Mouse (Mus musculus) liver, embryonic 11.5 days (tissue): ENCODE results near the gene Dhps. TPM values are rescaled to one million over a fixed set of nuclear protein-coding genes. Genes with fewer than 3 reads are reported as not detected.

Experiments used
- ATAC-seq: fragments of 200-750 bp; cut with Nextera tagmentation; replicated peaks from 2 replicates; pipeline ENCODE4 v1.8.0; 2017; ENCODE audit warnings: moderate number of reproducible peaks, mild to moderate bottlenecking, moderate TSS enrichment, moderate library complexity; ENCODE audit not compliant: low FRiP score
- DNase-seq: peaks from one replicate; pipeline ENCODE4 v3.0.0-alpha.2; 2017; ENCODE audit warnings: low spot score
- H3K27ac ChIP-seq: fragments of 300-500 bp; sonication (generic); 2 replicates; pipeline ENCODE4 v1.5.1; 2014; ENCODE audit warnings: mild to moderate bottlenecking, low read depth, low read length, control low read depth
- H3K27me3 ChIP-seq: fragments of 300-500 bp; sonication (generic); replicated peaks from 2 replicates; pipeline ENCODE4 v1.6.1; 2014; ENCODE audit warnings: low read length, mixed read lengths; ENCODE audit not compliant: control insufficient read depth, insufficient read depth
- H3K36me3 ChIP-seq: fragments of 300-500 bp; sonication (generic); 2 replicates; pipeline ENCODE4 v1.6.1; 2014; ENCODE audit warnings: mild to moderate bottlenecking, low read length, moderate library complexity, mixed read lengths; ENCODE audit not compliant: control insufficient read depth, insufficient read depth
- H3K4me1 ChIP-seq: fragments of 300-500 bp; sonication (generic); replicated peaks from 2 replicates; pipeline ENCODE4 v1.6.1; 2014; ENCODE audit warnings: low read length, mixed read lengths; ENCODE audit not compliant: control insufficient read depth, insufficient read depth
- H3K4me2 ChIP-seq: fragments of 300-500 bp; sonication (generic); 2 replicates; pipeline ENCODE4 v1.6.1; 2014; ENCODE audit warnings: mild to moderate bottlenecking, control low read depth, moderate library complexity
- H3K4me3 ChIP-seq: fragments of 300-500 bp; sonication (generic); 2 replicates; pipeline ENCODE4 v1.5.1; 2014; ENCODE audit warnings: low read depth, low read length, control low read depth
- H3K9ac ChIP-seq: fragments of 300-500 bp; sonication (generic); 2 replicates; pipeline ENCODE4 v1.6.1; 2014; ENCODE audit warnings: low read depth, low read length, control low read depth
- H3K9me3 ChIP-seq: fragments of 300-500 bp; sonication (generic); 2 replicates; pipeline ENCODE4 v1.6.1; 2016; ENCODE audit warnings: low read length, inconsistent platforms, mixed read lengths; ENCODE audit not compliant: control insufficient read depth
- WGBS: fragments of 180-500 bp; shearing (Covaris S2); extraction: QIAGEN DNeasy Blood & Tissue Kit; methylation state at CpG from one replicate; pipeline ENCODE4 v1.1.7; 2014; 5-methylcytosine and 5-hydroxymethylcytosine counted together
- polyA plus RNA-seq: library from polyadenylated mRNA; unstranded; fragments of >200 nt; fragmentation: Nextera tagmentation; extraction: Ambion mirVana; gene quantifications from 2 replicates; pipeline ENCODE4 v1.2.1, GENCODE M21; 2014

The Dhps gene
- polyA plus RNA-seq, 1 experiment from 2014 or later: 72.5 TPM

GRCm38 (mm10) chr8:85091526-85092090 is 20.1 kb downstream of the Dhps start:
- Histone ChIP-seq H3K27ac (no peak overlapping the region), H3K4me1 (no peaks in the 10 kb centered on the region), H3K4me3 (no peak overlapping the region), H3K27me3 (no peaks in the 10 kb centered on the region), H3K9ac (no peak overlapping the region), H3K9me3 (no peaks in the 10 kb centered on the region), H3K4me2 (no peak overlapping the region), H3K36me3 (peaks cover 14% of the 10 kb centered on the region; the same call in 1 of the 2 replicates)
- no peak for DNase-seq
- no peak; the same call in 1 of the 2 replicates for ATAC-seq
- 50% methylated on average over 21 of the region's 21 CpGs for WGBS

- Histone ChIP-seq H3K27ac (no peak overlapping the region), H3K36me3 (peaks cover 14% of the 10 kb centered on the region; the same call in 1 of the 2 replicates), H3K4me1 (no peaks in the 10 kb centered on the region), H3K27me3 (no peaks in the 10 kb centered on the region), H3K9me3 (no peaks in the 10 kb centered on the region), H3K9ac (no peak overlapping the region), H3K4me2 (no peak overlapping the region), H3K4me3 (no peak overlapping the region)
- DNase-seq: no peak
- WGBS: 91% methylated on average over 13 of the region's 13 CpGs
- no peak for ATAC-seq
Measured at GRCm38 (mm10) chr8:85095051-85095450, 23.5 kb downstream of the Dhps start.

GRCm38 (mm10) chr8:85095566-85095965 is 24.0 kb downstream of the Dhps start:
- Histone ChIP-seq H3K27ac (no peak overlapping the region), H3K9ac (no peak overlapping the region), H3K4me2 (no peak overlapping the region), H3K4me1 (no peaks in the 10 kb centered on the region), H3K4me3 (no peak overlapping the region), H3K36me3 (peaks cover 14% of the 10 kb centered on the region; the same call in 1 of the 2 replicates), H3K27me3 (no peaks in the 10 kb centered on the region), H3K9me3 (no peaks in the 10 kb centered on the region)
- 92% methylated on average over 7 of the region's 7 CpGs for WGBS
- ATAC-seq (no peak), DNase-seq (no peak)

- Histone ChIP-seq H3K27me3 (no peaks in the 10 kb centered on the region), H3K4me3 (no peak overlapping the region), H3K4me2 (no peak overlapping the region), H3K9me3 (no peaks in the 10 kb centered on the region), H3K27ac (no peak overlapping the region), H3K36me3 (peaks cover 14% of the 10 kb centered on the region; the same call in 1 of the 2 replicates), H3K9ac (no peak overlapping the region), H3K4me1 (no peaks in the 10 kb centered on the region)
- no peak for DNase-seq
- ATAC-seq: no peak
- WGBS: 87% methylated on average over 16 of the region's 16 CpGs
Measured at GRCm38 (mm10) chr8:85096196-85096595, 24.6 kb downstream of the Dhps start.

GRCm38 (mm10) chr8:85096850-85097249 is 25.3 kb downstream of the Dhps start:
- no peak overlapping the region for H3K4me2 ChIP-seq
- no peaks in the 10 kb centered on the region for H3K4me1 ChIP-seq
- DNase-seq (no peak), ATAC-seq (no peak)
- no peak overlapping the region for H3K4me3 ChIP-seq
- 85% methylated on average over 4 of the region's 4 CpGs for WGBS
- H3K27me3 ChIP-seq: no peaks in the 10 kb centered on the region
- no peaks in the 10 kb centered on the region for H3K9me3 ChIP-seq
- no peak overlapping the region for H3K27ac ChIP-seq
- no peak overlapping the region for H3K9ac ChIP-seq
- H3K36me3 ChIP-seq: peaks cover 14% of the 10 kb centered on the region; the same call in 1 of the 2 replicates

GRCm38 (mm10) chr8:85100076-85100665 is 28.6 kb downstream of the Dhps start:
- Histone ChIP-seq H3K4me3 (no peak overlapping the region), H3K9me3 (no peaks in the 10 kb centered on the region), H3K9ac (no peak overlapping the region), H3K4me2 (no peak overlapping the region), H3K4me1 (no peaks in the 10 kb centered on the region), H3K27me3 (no peaks in the 10 kb centered on the region), H3K36me3 (peaks cover 11% of the 10 kb centered on the region; the same call in 1 of the 2 replicates), H3K27ac (no peak overlapping the region)
- DNase-seq (no peak), ATAC-seq (no peak)
- WGBS: 68% methylated on average over 4 of the region's 4 CpGs

GRCm38 (mm10) chr8:85113241-85113640 is 41.7 kb downstream of the Dhps start:
- Histone ChIP-seq H3K9me3 (no peaks in the 10 kb centered on the region), H3K36me3 (peaks cover 4% of the 10 kb centered on the region; the same call in 1 of the 2 replicates), H3K4me3 (no peak overlapping the region), H3K4me1 (no peaks in the 10 kb centered on the region), H3K4me2 (no peak overlapping the region), H3K9ac (no peak overlapping the region), H3K27ac (no peak overlapping the region), H3K27me3 (no peaks in the 10 kb centered on the region)
- ATAC-seq: no peak
- no peak for DNase-seq
- 84% methylated on average over 10 of the region's 10 CpGs for WGBS

GRCm38 (mm10) chr8:85115501-85115900 is 43.9 kb downstream of the Dhps start:
- Histone ChIP-seq H3K9ac (no peak overlapping the region), H3K9me3 (no peaks in the 10 kb centered on the region), H3K4me1 (no peaks in the 10 kb centered on the region), H3K36me3 (no peaks in the 10 kb centered on the region; the same call in 1 of the 2 replicates), H3K27ac (no peak overlapping the region), H3K4me3 (no peak overlapping the region), H3K4me2 (no peak overlapping the region), H3K27me3 (no peaks in the 10 kb centered on the region)
- DNase-seq (no peak), ATAC-seq (no peak)
- 62% methylated on average over 4 of the region's 4 CpGs for WGBS

GRCm38 (mm10) chr8:85116984-85117383 is 45.4 kb downstream of the Dhps start:
- H3K4me2 ChIP-seq: no peak overlapping the region

More at GRCm38 (mm10) chr8:85116984-85117383, 45.4 kb downstream of the Dhps start:
- Histone ChIP-seq H3K9me3 (no peaks in the 10 kb centered on the region), H3K27ac (no peak overlapping the region), H3K27me3 (no peaks in the 10 kb centered on the region), H3K9ac (no peak overlapping the region), H3K4me3 (no peak overlapping the region), H3K4me1 (no peaks in the 10 kb centered on the region), H3K36me3 (no peaks in the 10 kb centered on the region)
- DNase-seq (no peak), ATAC-seq (no peak)
- WGBS: 77% methylated on average over 7 of the region's 7 CpGs
